Mouse (Mus musculus) liver (tissue): ENCODE results near the gene Zfp131.

Experiments
- DNase-seq: peaks from one replicate; pipeline ENCODE4 v3.0.0-alpha.2; 2020; ENCODE audit warnings: mixed read lengths

Gene Zfp131

DNA sequence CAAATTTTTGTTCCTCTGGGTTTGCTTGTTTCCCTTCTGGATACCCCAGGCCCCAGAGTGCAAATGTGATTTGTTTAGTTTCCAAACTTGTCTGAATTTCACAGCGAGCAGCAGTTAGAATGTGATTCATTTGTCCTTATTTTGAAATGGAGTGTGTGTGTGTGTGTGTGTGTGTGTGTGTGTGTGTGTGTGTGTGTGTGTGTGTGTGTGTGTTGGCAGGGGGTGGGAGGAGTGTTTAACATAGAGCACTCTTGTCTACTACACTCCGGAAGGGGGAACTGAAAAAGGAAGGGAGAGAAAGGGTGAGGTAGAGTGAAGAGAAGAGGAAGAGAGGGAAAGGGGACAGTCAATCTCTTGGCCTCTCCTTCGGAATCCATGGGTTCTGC is 36.1 kb downstream of the Zfp131 start:
- DNase-seq: no peak

DNA sequence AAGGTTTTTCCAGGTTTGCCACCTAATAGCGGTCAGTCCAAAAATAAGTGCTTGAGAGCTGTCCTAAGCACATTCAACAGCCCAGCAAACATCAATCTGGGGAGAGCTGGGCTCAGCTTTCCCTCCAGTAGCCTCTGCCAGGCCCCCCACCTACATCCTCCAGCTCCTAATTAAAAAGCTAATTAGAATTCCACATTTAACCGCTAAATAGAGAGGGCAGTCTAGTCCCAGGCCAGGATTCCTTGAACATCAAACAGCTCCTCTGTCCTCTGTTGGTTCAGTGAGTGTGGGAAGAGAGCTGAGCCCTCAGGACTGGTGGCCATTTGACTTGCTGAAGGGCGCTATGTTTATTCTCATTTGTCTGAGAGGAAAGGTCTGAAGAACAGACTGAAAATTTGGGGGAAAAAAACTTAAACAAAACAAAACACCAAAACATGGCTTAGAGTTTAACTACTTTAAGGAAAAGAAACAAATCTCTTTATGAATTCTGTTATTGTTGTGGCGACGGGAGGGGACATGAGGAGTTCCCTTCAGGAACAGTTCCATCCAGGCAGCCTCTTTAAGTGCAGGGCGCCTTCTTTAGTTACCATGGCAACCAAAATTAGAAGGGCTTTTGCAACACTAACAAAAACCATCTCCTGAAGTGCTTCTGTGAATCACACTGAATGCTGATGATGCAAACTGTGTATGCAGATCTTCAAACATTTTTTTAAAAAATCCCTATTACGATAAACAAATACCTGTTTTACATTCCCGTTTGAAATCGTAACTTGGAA is 36.6 kb downstream of the Zfp131 start:
- DNase-seq: no peak

DNA sequence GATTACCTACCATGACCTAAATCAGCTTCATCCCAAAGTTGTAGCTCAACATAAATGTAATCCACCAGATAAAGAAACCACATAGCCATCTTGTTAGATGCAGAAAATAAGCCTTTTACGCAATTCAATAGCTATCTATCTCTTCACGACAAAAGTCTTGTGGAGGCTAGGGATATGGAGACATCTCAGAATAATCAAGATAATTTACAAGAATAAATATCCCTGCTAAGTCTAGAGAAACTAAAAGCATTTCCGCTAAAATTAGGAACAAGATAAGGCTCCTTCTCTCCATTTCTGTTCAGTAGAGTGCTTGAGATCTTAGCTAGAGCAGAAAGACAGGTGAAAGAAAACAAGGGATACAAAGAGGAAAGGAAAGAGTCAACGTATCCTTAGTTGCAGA is 43.8 kb downstream of the Zfp131 start:
- no peak for DNase-seq

DNA sequence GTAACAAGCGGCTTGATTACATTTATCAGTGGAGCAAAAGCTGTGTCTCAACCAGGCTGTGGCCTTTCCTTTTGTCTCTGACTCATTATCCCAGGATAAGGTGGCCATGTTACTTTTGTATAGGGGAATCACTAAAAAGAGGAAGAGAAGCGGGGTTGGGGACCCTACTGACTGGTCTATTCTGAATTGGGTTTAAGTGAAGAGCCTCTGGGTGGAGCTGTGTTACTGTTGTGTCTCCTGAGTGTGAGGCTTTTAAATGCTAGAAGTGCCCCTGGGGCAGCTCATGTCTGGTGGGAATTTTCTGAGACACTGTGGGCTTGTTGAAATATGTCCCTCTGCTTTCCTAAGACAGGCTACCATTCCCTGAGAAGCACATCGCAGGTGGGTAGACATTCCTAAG is 47.2 kb downstream of the Zfp131 start:
- no peak for DNase-seq

- no peak for DNase-seq
Measured at GRCm38 (mm10) chr13:119742711-119743415, 47.8 kb downstream of the Zfp131 start.

DNA sequence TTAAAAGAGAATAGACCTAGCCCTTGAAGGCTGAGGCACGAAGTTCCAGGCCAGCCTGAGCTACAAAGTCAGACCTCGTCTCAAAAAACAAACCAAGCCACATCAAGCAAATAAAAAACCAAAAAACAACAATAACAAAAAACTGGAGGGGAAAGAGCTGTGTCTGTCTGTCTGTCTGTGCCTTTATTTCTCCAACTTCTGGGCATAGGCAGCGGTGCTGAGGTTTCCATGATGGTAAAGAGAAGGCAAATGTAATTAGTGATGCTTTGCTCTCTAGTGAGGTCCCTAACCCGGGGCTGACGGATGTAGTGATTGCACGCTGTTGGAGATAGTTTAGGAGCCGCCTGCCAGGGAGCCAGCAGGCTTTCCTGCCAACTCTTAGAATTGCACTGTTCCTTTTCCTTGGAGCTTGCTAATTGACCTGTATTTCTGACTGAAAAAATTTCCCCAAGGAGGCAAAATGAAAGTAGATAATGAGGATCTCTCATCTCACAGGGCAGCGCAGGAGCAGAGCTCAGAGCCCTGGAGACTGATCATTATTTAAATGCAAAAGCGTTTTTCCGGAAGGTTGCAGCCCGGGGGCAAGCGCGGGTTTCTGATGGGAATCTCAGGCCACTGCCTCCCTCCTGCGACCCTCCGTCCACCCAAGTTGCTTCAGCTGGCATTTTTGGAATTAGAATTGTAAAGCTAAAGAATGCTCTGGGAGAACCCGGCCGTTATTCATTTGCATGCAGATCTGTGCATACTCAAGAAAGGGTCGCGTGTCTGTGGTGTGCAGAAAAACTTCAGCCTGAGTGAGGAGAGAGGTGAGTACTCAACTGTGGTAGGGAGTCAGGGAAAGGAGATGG is 49.1 kb downstream of the Zfp131 start:
- DNase-seq: no peak

- no peak for DNase-seq
Measured at GRCm38 (mm10) chr13:119731448-119731847, 59.2 kb downstream of the Zfp131 start.

GRCm38 (mm10) chr13:119729406-119729805 is 61.3 kb downstream of the Zfp131 start:
- DNase-seq: no peak

DNA sequence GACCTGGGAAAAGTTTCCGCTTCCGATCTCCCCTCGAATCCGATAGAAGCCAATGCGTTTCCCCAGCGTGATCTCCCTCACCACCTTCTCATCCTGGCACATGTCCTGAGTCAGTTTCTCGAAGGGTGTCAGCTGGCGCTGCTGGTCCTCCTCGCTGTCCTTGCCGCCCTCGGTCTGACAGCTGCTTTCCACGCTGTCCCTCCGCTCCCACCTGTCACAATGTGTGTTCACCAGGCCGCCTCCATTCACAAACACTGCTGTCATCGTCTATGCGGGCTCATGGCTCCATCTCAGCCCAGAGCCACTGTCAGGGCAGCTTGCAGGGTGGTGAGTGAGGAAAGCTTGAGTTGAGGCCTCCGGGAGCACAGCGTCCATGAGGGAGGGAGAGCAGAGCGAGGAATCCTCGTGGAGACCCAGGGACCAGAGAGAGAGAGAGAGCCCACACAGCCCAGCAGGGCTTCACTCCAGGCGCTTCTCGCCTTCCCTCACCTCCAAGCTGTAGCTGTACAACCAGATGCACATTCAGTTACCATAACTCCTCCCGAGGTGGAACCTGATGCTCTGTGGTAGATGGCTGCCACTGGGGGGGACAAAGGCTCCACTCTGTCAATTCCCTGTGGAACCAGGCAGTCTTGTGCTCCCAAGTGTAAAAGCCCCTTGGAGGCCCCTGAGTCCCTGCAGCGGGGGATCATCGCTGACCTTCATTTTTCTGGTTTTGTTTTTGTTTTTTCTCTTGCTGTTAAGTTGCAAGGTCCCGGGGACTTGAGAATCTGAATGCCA is 62.9 kb downstream of the Zfp131 start:
- no peak for DNase-seq

- no peak for DNase-seq
Measured at GRCm38 (mm10) chr13:119724541-119724940, 66.1 kb downstream of the Zfp131 start.

GRCm38 (mm10) chr13:119723368-119723767 is 67.3 kb downstream of the Zfp131 start:
- no peak for DNase-seq

DNA sequence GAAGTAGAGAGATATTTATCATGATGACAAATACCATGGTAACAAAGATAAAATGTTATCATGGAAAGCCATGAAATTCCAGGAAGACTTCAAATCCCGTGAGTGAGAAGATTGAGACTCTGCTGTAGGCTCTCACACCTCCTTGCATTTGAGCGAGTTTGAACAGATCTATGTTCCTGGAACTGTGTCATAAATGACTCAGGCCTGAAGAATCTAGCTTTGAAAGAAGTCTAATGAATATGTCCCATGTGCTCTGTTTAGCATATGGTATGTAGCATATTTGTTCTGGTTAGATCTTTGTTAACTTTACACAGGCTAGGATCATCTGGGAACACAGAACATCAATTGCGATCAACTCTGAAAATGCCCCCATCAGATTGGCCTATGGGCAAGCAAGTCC is 68.2 kb downstream of the Zfp131 start:
- no peak for DNase-seq

GRCm38 (mm10) chr13:119716105-119716504 is 74.6 kb downstream of the Zfp131 start:
- DNase-seq: no peak
